Mouse (Mus musculus): Measurements from ENCODE around the gene Des.

Gene Des

DNA sequence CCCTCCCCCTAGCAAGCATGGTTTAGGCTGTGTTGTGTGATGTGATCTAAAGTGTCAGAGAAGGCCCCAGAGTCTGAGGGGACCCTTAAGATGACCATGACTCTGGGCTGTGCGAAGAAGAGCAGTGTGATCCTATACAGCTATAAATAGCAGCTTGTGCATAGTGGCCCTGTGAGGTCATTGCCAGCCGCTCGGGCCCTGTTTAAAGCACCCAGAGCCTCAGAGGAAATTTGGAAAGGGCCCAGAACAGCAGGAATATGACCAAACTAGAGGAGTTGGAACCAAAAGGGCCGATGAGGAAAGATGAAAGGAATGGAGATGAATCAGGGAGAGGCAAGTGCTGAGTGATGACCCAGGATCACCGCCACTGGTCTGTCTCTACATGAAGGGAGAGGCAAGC lies 12.8 kb upstream of the Des start:
- DNase-seq (ENCODE audit: low read depth, low spot score), result no peak

DNA sequence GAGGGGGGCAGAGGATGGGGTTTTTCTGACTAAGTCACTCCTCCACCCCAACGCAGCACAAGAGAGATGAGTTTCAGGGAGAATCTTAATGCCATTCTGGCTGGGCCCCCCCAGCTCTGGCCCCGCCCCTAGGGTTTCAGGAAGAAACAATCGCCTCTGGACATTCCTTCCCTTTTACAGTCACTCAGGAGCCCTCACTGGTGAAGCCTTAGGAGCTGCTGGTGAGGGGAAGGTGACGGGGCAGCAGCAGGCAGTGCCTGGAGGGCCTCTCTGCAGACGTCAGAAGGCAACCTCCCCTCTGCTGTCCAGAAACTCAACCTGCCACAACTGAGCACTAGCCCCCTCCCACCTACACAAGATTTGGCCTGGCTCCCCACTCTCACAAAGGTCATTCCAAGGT lies 10.9 kb upstream of the Des start:
- no peak for DNase-seq (ENCODE audit: low read depth, low spot score)

DNA sequence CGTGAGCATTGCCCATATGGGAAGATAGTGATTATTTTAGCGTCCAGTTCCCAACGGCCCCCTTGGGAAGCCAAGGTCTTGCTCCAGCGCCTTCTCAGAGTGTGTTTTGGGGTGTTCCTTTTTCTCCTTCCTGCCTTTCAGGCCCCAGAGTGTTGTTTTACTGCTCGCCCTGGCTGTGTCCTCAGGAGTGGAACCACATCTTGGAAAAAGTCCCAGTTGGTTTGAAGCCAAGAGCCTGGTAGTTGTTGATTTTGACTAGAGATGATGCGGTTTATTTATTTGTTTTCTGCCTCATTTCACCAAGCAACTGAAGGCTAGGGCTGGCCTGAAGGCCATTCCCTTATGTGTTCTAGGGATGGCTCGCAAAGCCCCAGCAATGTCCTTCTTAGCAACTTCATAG lies 2.9 kb upstream of the Des start:
- DNase-seq (ENCODE audit: low read depth, low spot score), result peak; percentile 65

DNA sequence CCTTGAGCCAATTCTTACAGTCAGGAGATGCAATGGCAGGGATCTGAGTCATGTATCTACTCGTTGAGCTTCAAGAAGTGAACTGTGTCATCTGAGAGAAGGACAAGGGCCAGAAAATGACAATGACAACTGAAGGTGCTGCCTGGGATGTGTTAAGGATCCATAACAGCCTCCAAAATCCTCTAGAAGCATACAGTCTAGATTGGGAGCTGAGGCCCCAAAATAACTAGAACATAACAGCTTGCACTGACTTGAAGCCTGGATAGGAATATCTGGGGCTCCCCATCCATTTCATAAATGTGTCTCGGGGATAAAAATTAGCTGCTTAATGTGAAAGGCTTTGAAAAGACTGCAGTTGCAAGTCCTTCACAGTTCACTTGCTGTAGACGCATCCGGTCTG lies 2.1 kb upstream of the Des start:
- DNase-seq (ENCODE audit: low read depth, low spot score), result peak; percentile 53

DNA sequence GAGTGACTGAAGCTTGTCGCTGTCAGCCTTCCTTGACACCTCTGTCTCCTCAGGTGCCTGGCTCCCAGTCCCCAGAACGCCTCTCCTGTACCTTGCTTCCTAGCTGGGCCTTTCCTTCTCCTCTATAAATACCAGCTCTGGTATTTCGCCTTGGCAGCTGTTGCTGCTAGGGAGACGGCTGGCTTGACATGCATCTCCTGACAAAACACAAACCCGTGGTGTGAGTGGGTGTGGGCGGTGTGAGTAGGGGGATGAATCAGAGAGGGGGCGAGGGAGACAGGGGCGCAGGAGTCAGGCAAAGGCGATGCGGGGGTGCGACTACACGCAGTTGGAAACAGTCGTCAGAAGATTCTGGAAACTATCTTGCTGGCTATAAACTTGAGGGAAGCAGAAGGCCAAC lies 783 bp upstream of the Des start:
- DNase-seq (ENCODE audit: low read depth, low spot score), result peak; percentile 74

DNA sequence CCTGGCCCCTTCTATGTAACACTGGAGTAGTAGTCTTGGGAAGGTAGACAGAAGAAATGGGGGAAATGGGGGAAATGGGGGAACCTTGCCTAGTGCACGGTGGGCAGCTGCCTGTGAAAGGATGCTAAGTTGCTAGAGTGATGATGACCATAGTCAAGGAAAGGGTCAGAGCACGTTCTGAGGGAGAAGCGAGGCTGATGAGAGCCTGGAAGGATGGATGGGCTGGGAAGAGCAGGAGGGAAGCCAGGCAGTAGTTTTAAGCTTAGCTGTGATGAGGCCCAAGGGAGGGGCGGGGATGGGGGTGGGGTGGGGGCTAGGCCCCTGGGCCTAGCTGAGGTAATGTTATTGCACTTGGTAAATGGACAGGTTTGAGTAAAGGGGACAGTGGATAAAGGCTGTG lies 994 bp downstream of the Des start:
- no peak for DNase-seq (ENCODE audit: low read depth, low spot score)

DNA sequence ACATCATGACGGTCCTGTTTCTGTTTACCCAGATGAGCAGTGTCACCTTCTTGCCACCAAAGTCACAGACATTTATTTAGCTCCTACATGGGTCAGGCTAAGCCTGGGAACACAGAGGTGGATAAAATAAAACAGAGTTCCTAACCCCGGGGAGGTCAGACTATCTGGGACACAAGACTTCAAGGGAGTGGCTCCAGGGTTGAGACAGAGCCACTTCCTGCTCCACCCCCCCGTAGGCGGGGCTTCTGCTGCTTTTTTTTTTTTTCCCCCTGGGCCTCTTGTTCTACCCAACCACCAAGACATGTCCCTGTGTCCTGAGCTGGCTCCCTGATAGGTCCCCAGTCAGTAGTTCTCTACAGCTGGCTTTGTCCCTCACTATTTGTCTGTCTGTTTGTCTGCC lies 1.6 kb downstream of the Des start:
- no peak for DNase-seq (ENCODE audit: low read depth, low spot score)

DNA sequence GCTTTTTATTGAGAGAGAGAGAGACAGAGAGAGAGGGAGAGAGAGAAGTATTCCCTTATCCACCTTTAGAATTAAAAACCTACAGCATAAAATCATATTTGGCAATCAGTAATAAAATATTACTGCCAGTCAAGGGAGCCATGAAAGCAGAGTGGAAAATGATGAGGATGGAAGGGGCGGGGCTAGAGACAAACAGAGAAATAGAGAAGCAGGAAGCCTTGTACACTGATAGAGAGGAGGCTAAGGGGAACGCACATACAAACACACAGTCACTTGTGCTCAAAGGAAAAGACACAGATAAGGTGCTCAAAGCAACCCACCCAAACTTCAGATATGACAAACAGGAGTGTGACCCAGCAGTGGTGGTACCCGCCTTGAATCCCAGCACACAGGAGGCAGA lies 3.7 kb downstream of the Des start:
- no peak for DNase-seq (ENCODE audit: low read depth, low spot score)

DNA sequence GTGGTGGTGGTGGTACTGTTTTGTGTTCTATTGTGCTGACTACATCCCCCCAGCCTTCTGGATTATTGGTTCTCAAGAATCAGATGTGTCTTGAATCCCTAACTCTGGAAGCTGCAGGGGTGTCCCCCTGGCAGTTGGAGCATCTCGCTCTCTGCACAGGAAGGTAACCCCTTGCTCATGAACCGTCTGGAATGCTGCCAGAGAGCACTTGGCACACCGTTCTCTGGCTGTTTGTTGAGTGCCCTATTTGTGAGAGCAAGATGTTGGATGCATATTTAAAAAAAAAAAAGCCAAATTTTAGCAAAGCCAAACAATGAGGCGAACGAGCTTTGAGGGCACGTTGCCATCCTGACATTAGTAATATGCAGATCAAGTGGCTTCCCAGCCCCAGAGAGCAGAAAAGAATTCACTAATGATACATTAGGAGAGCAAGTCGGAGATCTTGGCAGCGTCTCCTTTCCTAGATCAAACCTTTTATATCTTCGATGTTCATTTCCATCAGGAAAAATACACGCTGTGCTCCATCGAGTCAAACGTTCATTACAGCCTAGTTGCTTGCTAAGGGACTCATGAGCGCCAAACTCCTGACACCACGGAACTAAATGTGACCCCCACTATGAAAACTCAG lies 5.5 kb downstream of the Des start:
- DNase-seq (ENCODE audit: low read depth, low spot score), result peak; percentile 77

DNA sequence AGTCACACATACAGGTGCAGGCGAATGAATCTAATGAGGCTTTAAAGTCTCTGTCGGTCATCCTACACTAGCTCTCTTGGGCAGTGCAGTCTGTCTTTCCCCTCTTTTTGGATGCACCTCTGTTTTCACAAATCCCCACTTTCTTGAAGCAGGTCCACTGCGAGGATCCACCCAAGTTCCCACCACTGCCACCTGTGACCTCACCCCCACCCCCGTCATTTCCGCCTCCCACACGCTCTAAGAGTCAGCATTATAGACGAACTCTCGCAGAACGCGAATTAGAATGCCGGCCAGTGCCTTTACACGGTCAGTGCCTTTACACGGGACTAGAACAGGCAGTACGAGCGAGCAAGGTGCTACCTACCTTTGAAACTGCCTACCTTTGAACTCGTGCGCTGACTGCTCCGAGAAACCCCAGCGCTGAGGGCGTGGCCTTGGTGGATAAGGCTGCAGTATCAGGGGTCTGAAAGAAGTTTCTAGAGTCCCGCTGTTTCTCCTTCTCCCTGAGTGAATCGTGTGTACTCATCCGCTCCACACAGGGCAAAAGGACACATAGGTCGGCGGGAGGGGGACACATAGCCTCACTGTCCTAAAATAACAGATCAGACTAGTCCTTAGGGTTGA lies 9.3 kb downstream of the Des start:
- DNase-seq (ENCODE audit: low read depth, low spot score), result peak; percentile 35

DNA sequence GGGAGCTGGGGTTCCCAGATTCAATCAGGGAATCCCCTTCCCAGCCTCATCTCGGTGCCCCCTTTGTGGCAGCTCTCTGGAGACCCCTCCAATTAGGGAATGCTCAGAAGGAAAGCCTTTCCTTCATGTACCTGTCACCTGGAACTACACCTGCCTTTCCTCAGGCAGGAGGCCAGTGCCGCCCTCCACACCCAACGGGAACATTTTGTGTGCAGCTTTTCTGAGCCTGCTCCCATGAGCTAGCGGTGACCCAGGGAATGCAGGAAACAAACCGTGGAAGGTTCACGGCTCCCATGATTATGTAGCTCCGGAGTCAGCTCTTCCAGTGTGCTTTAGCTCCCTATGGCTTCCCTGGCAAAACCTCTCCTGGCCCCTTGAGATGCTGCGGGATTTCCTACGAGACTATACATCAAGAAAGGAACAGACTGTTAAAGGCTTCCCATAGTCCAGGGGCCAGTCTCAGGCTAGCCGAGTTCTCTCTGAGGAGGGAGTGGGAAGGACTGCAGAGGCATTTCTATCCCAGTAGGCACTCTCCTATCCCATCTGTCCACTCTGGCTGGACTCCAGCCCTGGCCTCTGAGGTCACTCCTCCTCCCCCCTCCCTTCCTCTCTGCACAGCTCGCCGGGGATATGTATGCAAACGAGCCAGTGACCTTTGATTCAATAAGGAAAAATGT lies 10.0 kb downstream of the Des start:
- peak; percentile 98 for DNase-seq (ENCODE audit: low read depth, low spot score)

DNA sequence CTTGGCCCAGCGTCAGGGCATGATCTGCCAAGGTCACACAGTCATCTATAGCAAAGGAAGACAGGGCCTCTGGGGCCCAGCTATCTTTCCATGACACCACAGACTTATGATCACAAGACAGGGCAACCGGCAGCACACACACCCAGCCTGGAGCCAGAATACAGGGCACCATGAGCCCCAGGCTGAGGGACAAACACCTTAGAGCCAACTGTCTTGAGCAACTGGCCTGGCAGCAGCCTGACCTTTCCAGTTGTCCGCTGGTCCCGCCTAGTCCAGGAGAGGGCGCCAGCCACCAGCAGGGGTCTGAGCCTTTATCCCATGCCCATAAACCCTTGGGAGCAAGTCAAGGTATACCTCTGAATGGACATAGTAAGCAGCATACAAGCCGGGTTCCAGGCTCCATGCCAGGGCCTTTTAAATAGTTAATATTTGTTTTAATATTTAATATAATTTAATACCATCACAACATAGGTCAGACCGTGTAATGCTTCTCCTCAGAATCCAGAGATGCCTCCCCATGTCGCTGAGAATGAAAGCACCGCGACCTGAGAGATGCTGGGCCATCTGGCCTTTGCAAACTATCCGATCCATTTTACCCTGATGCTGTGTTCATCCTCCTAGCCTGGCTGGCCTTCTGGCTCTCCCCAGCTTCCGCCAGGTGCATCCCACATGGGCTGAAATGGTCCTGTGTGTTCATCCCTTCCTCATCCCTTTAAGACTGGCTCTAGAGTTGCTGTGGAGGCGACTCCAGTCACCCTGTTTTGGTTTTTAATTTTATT lies 11.4 kb downstream of the Des start:
- peak; percentile 87 for DNase-seq (ENCODE audit: low read depth, low spot score)

DNA sequence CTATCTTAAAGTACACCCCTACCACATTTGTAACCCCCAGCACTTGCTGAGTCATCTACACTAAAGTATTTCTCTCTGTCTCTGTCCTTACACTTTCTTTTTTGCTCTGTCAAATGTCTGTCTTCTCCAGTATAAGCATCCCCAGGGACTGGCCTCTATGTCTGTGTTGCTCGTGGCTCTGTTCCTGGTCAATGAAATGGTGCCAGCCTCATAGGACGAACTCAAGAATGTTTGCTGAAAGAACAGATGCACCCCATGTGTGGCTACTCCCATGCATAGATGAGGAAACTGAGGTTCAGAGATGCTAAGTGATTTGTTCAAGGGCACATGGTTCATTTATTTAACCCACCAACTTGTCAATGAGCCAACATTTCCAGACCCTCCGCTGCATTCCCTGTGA lies 12.3 kb downstream of the Des start:
- DNase-seq (ENCODE audit: low read depth, low spot score), result no peak

DNA sequence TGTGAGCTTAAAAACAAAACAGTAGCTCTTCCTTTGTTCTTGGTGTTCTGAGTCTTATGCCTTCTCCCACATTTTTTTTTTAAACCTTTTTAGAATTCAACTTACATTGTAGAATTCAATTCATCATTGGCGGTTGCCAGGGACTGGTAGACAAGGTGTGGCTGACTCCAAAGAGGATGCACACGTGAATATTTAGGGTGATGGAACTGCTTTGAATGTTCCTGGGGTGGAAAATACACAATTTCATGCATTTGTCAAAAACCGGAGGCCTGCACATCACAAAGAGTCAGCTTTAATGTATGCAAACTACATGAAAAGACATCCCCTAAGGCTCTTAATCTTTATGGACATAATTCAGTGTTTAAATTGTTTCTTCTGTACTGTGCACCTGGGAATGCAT lies 13.1 kb downstream of the Des start:
- DNase-seq (ENCODE audit: low read depth, low spot score), result no peak

DNA sequence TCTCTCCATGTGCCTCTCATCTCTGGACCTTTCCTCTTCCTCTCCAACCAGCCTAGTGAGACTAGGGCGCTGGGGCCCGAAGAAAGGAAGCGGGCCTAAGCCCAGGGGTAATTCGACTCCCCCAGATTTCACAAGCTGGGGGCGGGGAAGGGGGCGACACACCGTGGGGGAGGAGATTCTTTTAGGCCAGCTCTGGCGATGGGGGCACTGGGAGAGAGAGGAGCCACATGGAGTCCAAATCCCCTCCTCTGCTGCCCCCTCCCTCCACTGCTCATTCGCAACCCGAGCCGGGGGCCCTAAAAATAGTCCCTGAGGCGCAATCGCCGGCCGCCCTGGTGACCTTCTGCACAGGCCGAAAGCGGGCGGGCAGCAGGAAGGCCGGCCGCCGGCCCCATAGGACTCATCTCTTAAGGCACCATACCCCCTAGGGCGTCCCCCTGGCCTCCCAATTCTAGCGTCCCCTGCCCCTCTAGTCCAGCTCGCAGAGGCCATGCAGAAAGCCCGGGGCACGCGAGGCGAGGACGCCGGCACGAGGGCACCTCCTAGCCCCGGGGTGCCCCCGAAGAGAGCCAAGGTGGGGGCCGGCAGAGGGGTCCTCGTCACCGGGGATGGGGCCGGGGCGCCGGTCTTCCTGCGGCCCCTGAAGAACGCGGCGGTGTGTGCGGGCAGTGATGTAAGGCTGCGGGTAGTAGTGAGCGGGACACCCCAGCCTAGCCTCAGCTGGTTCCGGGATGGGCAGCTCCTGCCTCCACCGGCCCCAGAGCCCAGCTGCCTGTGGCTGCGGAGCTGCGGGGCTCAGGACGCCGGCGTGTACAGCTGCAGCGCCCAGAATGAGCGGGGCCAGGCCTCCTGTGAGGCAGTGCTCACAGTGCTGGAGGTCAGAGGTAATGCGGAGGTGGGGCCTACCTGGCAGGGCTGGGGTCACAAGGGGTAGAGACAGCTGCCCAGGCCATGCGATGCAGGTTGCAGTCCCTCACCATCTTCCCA lies 15.1 kb downstream of the Des start, which contains the start of gene Speg:
TSS of gene Speg (plus strand) at position 348 of the 987 bp plus-strand sequence.
- no peak for DNase-seq (ENCODE audit: low read depth, low spot score)

DNA sequence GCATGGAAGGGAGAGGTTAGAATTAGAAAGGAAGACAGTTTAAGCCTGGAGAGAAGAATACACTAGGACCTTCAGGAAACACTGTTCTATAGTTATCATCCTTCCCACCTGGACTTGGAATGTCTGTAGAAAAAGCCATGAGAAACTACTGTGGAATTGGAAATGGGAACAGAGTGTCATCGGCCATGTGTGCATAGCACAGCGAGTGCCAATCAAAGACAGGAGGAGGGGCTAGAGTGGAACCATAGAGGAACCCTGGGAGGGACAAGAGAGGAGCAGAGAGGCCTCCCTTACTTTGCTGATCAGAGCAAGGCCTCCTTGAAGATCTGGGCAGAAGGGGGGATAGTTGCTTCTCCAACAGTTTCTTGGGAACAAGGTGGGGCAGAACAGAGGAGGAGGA lies 19.1 kb downstream of the Des start:
- no peak for DNase-seq (ENCODE audit: low read depth, low spot score)

DNA sequence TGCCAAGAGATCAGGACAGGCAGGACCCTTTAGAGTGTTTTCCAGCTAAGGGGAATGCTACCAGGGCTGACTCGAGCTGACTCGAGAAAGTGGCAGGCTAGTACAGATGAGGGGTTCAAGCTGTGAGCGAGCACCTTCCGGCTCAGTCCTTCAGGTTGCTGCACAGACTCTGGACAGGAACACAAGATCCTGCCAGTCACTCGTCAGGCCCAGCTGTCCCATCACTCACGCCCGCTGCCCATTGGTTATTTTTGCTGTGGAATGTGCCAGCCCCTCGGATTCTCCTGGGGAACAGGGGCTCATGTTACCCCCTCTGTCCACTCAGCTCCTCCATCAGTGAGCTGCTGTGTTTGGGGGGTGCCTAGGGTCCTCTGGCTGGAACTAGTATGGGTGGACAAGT lies 19.8 kb downstream of the Des start:
- DNase-seq (ENCODE audit: low read depth, low spot score), result no peak

DNA sequence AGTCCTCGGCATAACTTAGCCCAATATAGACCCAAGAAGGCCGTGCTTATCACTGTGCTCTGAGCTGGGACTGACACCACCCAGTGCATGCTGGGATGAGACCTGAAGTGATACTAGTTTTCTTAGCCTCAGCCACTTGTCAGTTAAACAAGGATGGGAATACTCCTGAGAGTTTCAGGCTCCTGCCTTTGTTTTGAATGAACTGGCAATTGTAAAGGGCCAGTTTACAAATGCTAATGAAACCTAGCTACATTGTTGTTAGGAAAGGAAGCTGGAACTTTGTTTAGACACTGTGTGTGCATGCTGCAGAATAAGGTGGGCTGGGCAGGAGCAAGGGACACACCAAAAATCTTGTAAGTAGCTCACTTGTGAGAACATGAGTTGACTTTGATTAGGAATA lies 20.8 kb downstream of the Des start:
- DNase-seq (ENCODE audit: low read depth, low spot score), result no peak

DNA sequence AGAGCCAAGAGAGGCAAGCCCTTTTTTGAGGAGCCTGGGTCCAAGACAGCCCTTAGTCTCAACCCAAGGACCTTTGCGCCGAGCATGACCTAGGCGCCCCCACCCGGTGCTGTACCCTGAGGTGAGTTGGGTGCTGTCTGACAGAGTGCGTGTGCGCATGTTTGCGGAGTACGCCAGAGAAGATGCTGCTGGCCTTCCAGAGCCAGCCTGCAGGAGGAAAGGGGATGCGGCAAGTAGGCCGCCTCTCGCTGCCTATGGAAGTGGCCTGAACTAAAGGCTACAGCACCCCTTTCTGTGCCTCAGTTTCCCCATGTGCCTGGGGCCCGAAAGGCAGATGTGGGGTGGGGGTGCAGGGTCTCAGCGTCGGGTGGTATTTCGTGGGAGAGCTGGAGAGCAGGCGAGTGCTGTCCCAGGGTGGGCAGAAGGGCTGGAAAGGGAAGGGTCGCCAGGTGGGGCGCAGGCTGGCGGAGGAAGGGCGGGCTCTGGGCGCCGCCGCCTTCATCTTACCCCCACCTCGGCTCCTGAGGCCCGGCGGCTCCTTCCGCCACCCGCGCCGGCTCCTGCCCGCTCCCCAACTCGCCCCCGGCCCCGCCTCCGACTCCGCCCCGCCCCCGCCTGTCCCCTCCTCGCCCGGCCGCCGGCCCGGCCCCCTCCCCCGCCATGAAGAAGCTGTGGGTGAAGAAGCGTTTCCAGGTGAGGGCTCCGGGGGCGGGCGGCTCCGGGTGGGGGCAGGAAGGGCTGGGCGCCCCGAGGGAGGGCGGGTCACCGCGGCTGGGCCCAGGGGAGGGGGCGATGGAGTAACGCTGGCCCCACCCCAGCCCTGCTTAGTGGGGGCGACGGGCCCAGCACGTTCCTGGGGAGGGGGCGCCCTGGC lies 21.6 kb downstream of the Des start:
- DNase-seq (ENCODE audit: low read depth, low spot score), result peak; percentile 88

DNA sequence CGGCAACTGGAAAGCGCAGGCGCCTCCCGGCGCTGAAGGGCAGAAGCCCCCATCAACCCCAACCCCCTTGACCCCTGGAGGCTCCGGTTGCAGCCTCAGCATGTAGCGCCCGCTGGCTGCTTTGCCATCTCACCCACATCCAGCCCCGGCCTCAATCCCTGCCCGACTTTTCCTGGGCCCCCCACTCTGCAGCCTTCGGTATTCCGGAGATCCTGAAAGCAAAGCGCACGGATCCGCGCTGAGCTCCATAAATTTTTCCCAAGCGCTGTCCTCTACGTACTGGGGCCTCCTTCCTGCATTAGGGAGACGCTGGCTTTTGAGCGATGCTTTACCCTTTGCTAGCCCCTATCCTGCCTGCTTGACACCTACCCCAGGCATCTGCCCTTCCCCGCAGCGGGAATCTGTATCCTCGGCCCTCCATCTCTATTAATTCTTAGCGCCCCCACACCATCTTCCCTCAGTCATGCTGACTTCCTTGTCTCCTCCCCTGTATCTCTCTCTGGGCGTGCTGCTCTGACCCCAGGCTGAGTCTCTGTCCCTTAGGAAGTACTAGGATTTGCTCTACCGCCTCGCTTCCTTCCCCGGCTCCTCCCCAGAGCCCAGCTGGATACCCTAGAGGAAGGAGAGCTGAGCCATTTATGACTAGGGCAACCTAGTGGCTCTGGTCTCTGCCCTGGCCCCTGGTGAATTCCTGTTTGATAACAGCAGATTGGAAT lies 22.4 kb downstream of the Des start:
- peak; percentile 81 for DNase-seq (ENCODE audit: low read depth, low spot score)
